Mouse (Mus musculus): Measurements from ENCODE around the gene Gm21903.

DNA sequence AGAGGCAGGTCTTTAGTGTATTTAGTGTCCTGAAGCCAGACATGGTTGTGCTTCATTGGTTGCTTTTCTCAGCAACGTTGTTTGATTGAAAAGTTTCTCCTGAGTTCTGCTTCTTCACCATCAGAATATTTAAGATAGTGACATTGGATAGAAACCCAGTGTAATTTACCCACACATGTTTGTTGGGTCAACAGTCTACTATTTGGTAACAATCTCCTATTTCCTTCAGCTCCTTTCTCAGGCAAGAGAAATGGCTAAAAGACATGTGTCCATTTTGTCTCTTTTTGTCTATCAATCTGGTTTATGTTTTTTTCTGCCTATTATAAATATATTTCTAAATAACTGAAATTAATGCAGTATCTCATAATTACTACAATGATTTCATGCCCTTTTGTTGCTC, 33.8 kb upstream of the Gm21903 start, which contains the start of gene Esp23:
- TF ChIP-seq POLR2A (IDR thresholded peaks at IDR 0.05; ENCODE audit: low read depth, low read length) (no peak), CTCF (IDR thresholded peaks at IDR 0.05; ENCODE audit: borderline replicate concordance, insufficient read depth, low read length) (no peak)

Data from embryonic fibroblast, embryonic 13.5 days (primary cell).